Mouse (Mus musculus): ENCODE results near the gene Nacc1.

GRCm38 (mm10) chr8:84713381-84713780 lies 25.7 kb upstream of the Nacc1 start:
- TF ChIP-seq CTCF (IDR thresholded peaks at IDR 0.05) (no peak), EP300 (IDR thresholded peaks at IDR 0.05; ENCODE audit: insufficient read depth, low read depth, low read length) (no peak), POLR2A (IDR thresholded peaks at IDR 0.05; ENCODE audit: insufficient read depth, low read depth, low read length) (no peak)
